ENCODE assay signal across 8 mouse cellular contexts in the genomic region with DNA sequence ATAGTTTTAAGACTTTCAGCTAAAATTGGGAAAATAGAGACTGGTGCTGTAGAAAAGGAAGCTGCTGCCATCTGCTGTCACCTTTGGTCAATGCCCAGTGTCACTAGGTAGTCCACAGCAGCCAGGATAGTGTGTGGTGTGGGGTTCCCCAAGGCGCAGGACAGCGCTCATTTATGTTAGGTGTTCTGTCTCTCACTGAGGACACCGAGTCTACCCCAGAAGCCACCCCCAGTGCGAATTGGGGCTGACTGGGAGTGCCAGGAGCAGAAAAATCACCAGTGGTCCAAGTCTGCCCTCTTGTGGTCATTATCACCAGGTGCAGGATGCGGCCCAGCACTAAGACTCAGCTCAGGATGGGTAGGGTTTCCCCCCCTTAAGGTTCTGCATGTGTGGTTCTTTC. TPM values are rescaled to one million over a fixed set of nuclear protein-coding genes. Genes with fewer than 3 reads are reported as not detected.
A peak's percentile ranks its signal among the peaks of the same experiment; 100 is the strongest.
DNase-seq lines count a peak whose midpoint lies in the region; ATAC-seq and TF ChIP-seq lines count a peak whose summit lies in the region.

No protein-coding gene starts in this region.

- 6% methylated on average over 5 of the region's 5 CpGs for WGBS in embryonic facial prominence, embryonic 15.5 days
- WGBS in heart, embryonic 10.5 days, result 7% methylated on average over 5 of the region's 5 CpGs
- 12% methylated on average over 5 of the region's 5 CpGs for WGBS in limb, embryonic 14.5 days
- WGBS in midbrain, postnatal 0 days, result 14% methylated on average over 5 of the region's 5 CpGs
- 10% methylated on average over 5 of the region's 5 CpGs for WGBS in spleen, adult 2 months

- no peak overlapping the region for H3K27ac ChIP-seq in embryonic facial prominence, embryonic 15.5 days (replicated peaks)
- H3K27ac ChIP-seq in heart, embryonic 10.5 days, result peak overlapping the region; percentile 73; the same call in 1 of the 2 replicates
- no peak overlapping the region for H3K27ac ChIP-seq in limb, embryonic 14.5 days (replicated peaks; ENCODE audit: low read depth, low read length)
- H3K27ac ChIP-seq in midbrain, postnatal 0 days (ENCODE audit: low read depth, low read length), result no peak overlapping the region
- H3K27ac ChIP-seq in spleen, adult 2 months (ENCODE audit: insufficient read depth, low read length), result no peak overlapping the region

- TF ChIP-seq CTCF in midbrain, postnatal 0 days (IDR thresholded peaks at IDR 0.05), result peak; percentile 77
- TF ChIP-seq CTCF in spleen, adult 2 months (IDR thresholded peaks at IDR 0.05; ENCODE audit: extremely low read depth, insufficient read depth, insufficient read length, insufficient replicate concordance), result peak; percentile 63; the same call in 1 of the 2 replicates

- peak overlapping the region; percentile 33 for H3K4me2 ChIP-seq in embryonic facial prominence, embryonic 15.5 days (replicated peaks)
- no peak overlapping the region for H3K4me2 ChIP-seq in limb, embryonic 14.5 days (replicated peaks; ENCODE audit: low read depth, low read length, severe bottlenecking)
- H3K4me2 ChIP-seq in midbrain, postnatal 0 days (ENCODE audit: low read depth, low read length, poor library complexity, severe bottlenecking), result no peak overlapping the region

- no peaks in the 10 kb centered on the region for H3K36me3 ChIP-seq in embryonic facial prominence, embryonic 15.5 days
- H3K36me3 ChIP-seq in heart, embryonic 10.5 days, result no peaks in the 10 kb centered on the region
- H3K36me3 ChIP-seq in limb, embryonic 14.5 days (ENCODE audit: control insufficient read depth, insufficient read depth, low read length), result no peaks in the 10 kb centered on the region
- H3K36me3 ChIP-seq in midbrain, postnatal 0 days (ENCODE audit: insufficient read depth, low read length), result no peaks in the 10 kb centered on the region
- H3K36me3 ChIP-seq in spleen, adult 2 months (ENCODE audit: control insufficient read depth, insufficient read depth, low read length), result no peaks in the 10 kb centered on the region

- no peaks in the 10 kb centered on the region for H3K4me1 ChIP-seq in embryonic facial prominence, embryonic 15.5 days
- no peaks in the 10 kb centered on the region for H3K4me1 ChIP-seq in heart, embryonic 10.5 days
- no peaks in the 10 kb centered on the region for H3K4me1 ChIP-seq in limb, embryonic 14.5 days (ENCODE audit: control insufficient read depth, insufficient read depth, low read length)
- H3K4me1 ChIP-seq in midbrain, postnatal 0 days (ENCODE audit: insufficient read depth, low read length), result no peaks in the 10 kb centered on the region
- no peaks in the 10 kb centered on the region; the same call in 1 of the 2 replicates for H3K4me1 ChIP-seq in spleen, adult 2 months (ENCODE audit: control insufficient read depth, insufficient read depth, insufficient read length)

- no peaks in the 10 kb centered on the region for H3K9me3 ChIP-seq in embryonic facial prominence, embryonic 15.5 days (replicated peaks)
- H3K9me3 ChIP-seq in heart, embryonic 10.5 days, result no peaks in the 10 kb centered on the region
- H3K9me3 ChIP-seq in limb, embryonic 14.5 days (ENCODE audit: control insufficient read depth, low read length), result no peaks in the 10 kb centered on the region
- no peaks in the 10 kb centered on the region for H3K9me3 ChIP-seq in midbrain, postnatal 0 days (ENCODE audit: low read length)

- peak; percentile 60; the same call in 1 of the 2 replicates for ATAC-seq in embryonic facial prominence, embryonic 15.5 days (ENCODE audit: insufficient number of reproducible peaks, low FRiP score, low TSS enrichment, low read depth)
- ATAC-seq in limb, embryonic 14.5 days (ENCODE audit: low FRiP score, low read depth), result peak; percentile 75; the same call in 1 of the 2 replicates
- peak; percentile 62; the same call in 1 of the 2 replicates for ATAC-seq in midbrain, postnatal 0 days (ENCODE audit: low FRiP score)

- no peak overlapping the region for H3K4me3 ChIP-seq in embryonic facial prominence, embryonic 15.5 days (replicated peaks)
- no peak overlapping the region for H3K4me3 ChIP-seq in heart, embryonic 10.5 days
- no peak overlapping the region for H3K4me3 ChIP-seq in limb, embryonic 14.5 days (replicated peaks; ENCODE audit: low read length)
- H3K4me3 ChIP-seq in midbrain, postnatal 0 days (ENCODE audit: low read depth, low read length), result no peak overlapping the region
- no peak overlapping the region for H3K4me3 ChIP-seq in spleen, adult 2 months (ENCODE audit: extremely low read depth, insufficient read depth, insufficient read length)

- no peaks in the 10 kb centered on the region for H3K27me3 ChIP-seq in embryonic facial prominence, embryonic 15.5 days
- no peaks in the 10 kb centered on the region for H3K27me3 ChIP-seq in heart, embryonic 10.5 days (ENCODE audit: insufficient read depth, poor library complexity, severe bottlenecking)
- no peaks in the 10 kb centered on the region for H3K27me3 ChIP-seq in limb, embryonic 14.5 days (ENCODE audit: control insufficient read depth, insufficient read depth, low read length)
- H3K27me3 ChIP-seq in midbrain, postnatal 0 days (ENCODE audit: insufficient read depth, low read length), result no peaks in the 10 kb centered on the region
- no peaks in the 10 kb centered on the region for H3K27me3 ChIP-seq in spleen, adult 2 months (ENCODE audit: control insufficient read depth, insufficient read depth, low read length)

- TF ChIP-seq POLR2A in limb, embryonic 14.5 days (IDR thresholded peaks at IDR 0.05; ENCODE audit: borderline replicate concordance, extremely low read depth, insufficient read depth, insufficient read length), result no peak
- no peak for TF ChIP-seq POLR2A in spleen, adult 2 months (IDR thresholded peaks at IDR 0.05; ENCODE audit: low read depth, low read length)

- DNase-seq in A20 (ENCODE audit: low read depth, low spot score), result peak; percentile 66
- DNase-seq in adrenal gland, postnatal 36 days, result peak; percentile 66 to 73
- peak; percentile 85 for DNase-seq in heart, embryonic 10.5 days (ENCODE audit: low spot score)
- peak; percentile 70 for DNase-seq in kidney, adult 9 months
- peak; percentile 62 for DNase-seq in limb, embryonic 14.5 days (ENCODE audit: low spot score)
- DNase-seq in midbrain, postnatal 0 days (ENCODE audit: low spot score), result peak; percentile 50
- peak; percentile 35 to 57 for DNase-seq in spleen, adult 2 months (ENCODE audit: low read depth in 1 of 2, low spot score in 2 of 2)

- H3K9ac ChIP-seq in embryonic facial prominence, embryonic 15.5 days, result no peak overlapping the region
- H3K9ac ChIP-seq in limb, embryonic 14.5 days (ENCODE audit: low read depth, low read length, severe bottlenecking), result no peak overlapping the region
- no peak overlapping the region for H3K9ac ChIP-seq in midbrain, postnatal 0 days (replicated peaks; ENCODE audit: low read length, poor library complexity, severe bottlenecking)

RNA-seq across cellular contexts. Expression of a gene that starts 26.8 kb away (rescaled TPM):
- total RNA-seq in adrenal gland, postnatal 36 days (2021), result 100 to 1,000 TPM; 740 to 871 TPM
- 534 and 540 TPM in 2 replicates for polyA plus RNA-seq in embryonic facial prominence, embryonic 15.5 days (2015; fragmentation: Nextera tagmentation; extraction: Ambion mirVana)
- polyA plus RNA-seq in heart, embryonic 10.5 days (2016; fragmentation: Nextera tagmentation; extraction: Ambion mirVana), result 567 and 803 TPM in 2 replicates
- polyA plus RNA-seq in limb, embryonic 14.5 days (2012; rRNA removed), result 413 and 416 TPM in 2 replicates
- polyA plus RNA-seq in limb, embryonic 14.5 days (2014; fragmentation: Nextera tagmentation; extraction: Ambion mirVana), result 518 and 558 TPM in 2 replicates
- total RNA-seq in midbrain, postnatal 0 days (2014; rRNA removed), result 457 and 677 TPM in 2 replicates
- polyA plus RNA-seq in midbrain, postnatal 0 days (2015; fragmentation: Nextera tagmentation; extraction: Ambion mirVana), result 1,077 and 1,177 TPM in 2 replicates
- polyA plus RNA-seq in spleen, adult 2 months (2012; rRNA removed), result 742 and 822 TPM in 2 replicates

RNA-seq across cellular contexts. Expression of a gene that starts 37.4 kb away (rescaled TPM):
- total RNA-seq in adrenal gland, postnatal 36 days (2021), result 1 to 10 TPM in 1 of 2 experiments, not detected in 1; 1.7 TPM
- not detected in 2 replicates for polyA plus RNA-seq in embryonic facial prominence, embryonic 15.5 days (2015; fragmentation: Nextera tagmentation; extraction: Ambion mirVana)
- not detected in 2 replicates for polyA plus RNA-seq in heart, embryonic 10.5 days (2016; fragmentation: Nextera tagmentation; extraction: Ambion mirVana)
- 0.20 TPM in 1 of 2 replicates, not detected in the other for polyA plus RNA-seq in limb, embryonic 14.5 days (2012; rRNA removed)
- polyA plus RNA-seq in limb, embryonic 14.5 days (2014; fragmentation: Nextera tagmentation; extraction: Ambion mirVana), result not detected in 2 replicates
- total RNA-seq in midbrain, postnatal 0 days (2014; rRNA removed), result not detected in 2 replicates
- polyA plus RNA-seq in midbrain, postnatal 0 days (2015; fragmentation: Nextera tagmentation; extraction: Ambion mirVana), result not detected in 2 replicates
- polyA plus RNA-seq in spleen, adult 2 months (2012; rRNA removed), result not detected in 2 replicates
